15 mouse cellular contexts compared by ENCODE assay signal in genomic region chr9:25573753-25574152, GRCm38 (mm10).
DNase-seq lines count a peak whose midpoint lies in the region; ATAC-seq and TF ChIP-seq lines count a peak whose summit lies in the region.
"Had no signal": no experiment of that assay in that cellular context is flagged by ENCODE, and none has a peak within 500 bp of the region (broad histone marks: within the 10 kb centered on the region; RNA-seq: fewer than 3 reads in every experiment).

No protein-coding gene starts in this region.

- H3K4me1 ChIP-seq in limb, embryonic 11.5 days (ENCODE audit: control insufficient read depth, insufficient read depth, low read length): peaks cover 20% of the 10 kb centered on the region
- no peaks in the 10 kb centered on the region for H3K4me1 ChIP-seq in intestine, postnatal 0 days (replicated peaks; ENCODE audit: control insufficient read depth, insufficient read depth, low read length)
- H3K4me1 ChIP-seq in forebrain, embryonic 15.5 days: peaks cover 12% of the 10 kb centered on the region

- H3K4me3 ChIP-seq in limb, embryonic 11.5 days (ENCODE audit: low read depth, low read length): no peak overlapping the region
- no peak overlapping the region for H3K4me3 ChIP-seq in intestine, postnatal 0 days (ENCODE audit: low read depth, low read length)
- no peak overlapping the region for H3K4me3 ChIP-seq in forebrain, embryonic 15.5 days
- H3K4me3 ChIP-seq: forebrain, embryonic 10.5 days; midbrain, embryonic 15.5 days had no signal

- peak; percentile 23 for DNase-seq in gastrocnemius, postnatal 25 days
- DNase-seq in gastrocnemius, postnatal 36 days: no peak
- DNase-seq in embryo, embryonic 11.5 days (ENCODE audit: low read depth, low spot score): peak; percentile 29
- DNase-seq in heart, adult 9 months (ENCODE audit: low spot score in 2 of 2): peak; percentile 65 to 86
- DNase-seq in limb, embryonic 11.5 days (ENCODE audit: low spot score): peak; percentile 74
- no peak for DNase-seq in ovary, postnatal 14 days (ENCODE audit: low spot score)
- DNase-seq: adrenal gland, adult 8-10 months; cerebellum, postnatal 36 days; gastrocnemius, postnatal 10 days; thymus, adult 2 months had no signal

- no peaks in the 10 kb centered on the region for H3K27me3 ChIP-seq in limb, embryonic 11.5 days (ENCODE audit: control insufficient read depth, insufficient read depth, low read length)
- H3K27me3 ChIP-seq in intestine, postnatal 0 days (replicated peaks; ENCODE audit: control insufficient read depth, insufficient read depth, low read length): no peaks in the 10 kb centered on the region
- no peaks in the 10 kb centered on the region for H3K27me3 ChIP-seq in forebrain, embryonic 15.5 days
- H3K27me3 ChIP-seq: midbrain, embryonic 15.5 days had no signal

- no peaks in the 10 kb centered on the region for H3K36me3 ChIP-seq in limb, embryonic 11.5 days (ENCODE audit: control insufficient read depth, insufficient read depth, low read length)
- H3K36me3 ChIP-seq in intestine, postnatal 0 days (ENCODE audit: control insufficient read depth, insufficient read depth): no peaks in the 10 kb centered on the region
- no peaks in the 10 kb centered on the region for H3K36me3 ChIP-seq in forebrain, embryonic 15.5 days
- H3K36me3 ChIP-seq: forebrain, embryonic 10.5 days; midbrain, embryonic 15.5 days had no signal

- no peak overlapping the region for H3K9ac ChIP-seq in limb, embryonic 11.5 days (ENCODE audit: low read length)
- H3K9ac ChIP-seq in intestine, postnatal 0 days (ENCODE audit: low read depth, low read length): no peak overlapping the region
- H3K9ac ChIP-seq in forebrain, embryonic 15.5 days (replicated peaks): no peak overlapping the region
- H3K9ac ChIP-seq: midbrain, embryonic 15.5 days had no signal

- ATAC-seq in limb, embryonic 11.5 days (ENCODE audit: insufficient number of reproducible peaks, low FRiP score, low TSS enrichment, low read depth): peak; percentile 69; the same call in 1 of the 2 replicates
- ATAC-seq in intestine, postnatal 0 days: no peak
- ATAC-seq in forebrain, embryonic 15.5 days (replicated peaks): no peak
- ATAC-seq: midbrain, embryonic 15.5 days had no signal

- H3K27ac ChIP-seq in limb, embryonic 11.5 days (replicated peaks; ENCODE audit: low read depth, low read length): peak overlapping the region; percentile 4; the same call in 1 of the 2 replicates
- no peak overlapping the region for H3K27ac ChIP-seq in intestine, postnatal 0 days (ENCODE audit: low read depth, low read length)
- H3K27ac ChIP-seq in forebrain, embryonic 15.5 days (replicated peaks): no peak overlapping the region
- H3K27ac ChIP-seq: forebrain, embryonic 10.5 days; midbrain, embryonic 15.5 days had no signal

- 5% methylated on average over 7 of the region's 7 CpGs for WGBS in limb, embryonic 11.5 days
- WGBS in intestine, postnatal 0 days: 49% methylated on average over 7 of the region's 7 CpGs
- WGBS in forebrain, embryonic 15.5 days: 37% methylated on average over 7 of the region's 7 CpGs

- intact Hi-C loops in gastrocnemius, postnatal 36 days (cut with DNase I): no loop called here

- no peaks in the 10 kb centered on the region for H3K9me3 ChIP-seq in limb, embryonic 11.5 days (ENCODE audit: control insufficient read depth, low read length)
- no peaks in the 10 kb centered on the region for H3K9me3 ChIP-seq in intestine, postnatal 0 days (ENCODE audit: control insufficient read depth)
- H3K9me3 ChIP-seq in forebrain, embryonic 15.5 days: no peaks in the 10 kb centered on the region
- H3K9me3 ChIP-seq: forebrain, embryonic 10.5 days; midbrain, embryonic 15.5 days had no signal

- no peak overlapping the region for H3K4me2 ChIP-seq in limb, embryonic 11.5 days (ENCODE audit: low read depth, severe bottlenecking)
- no peak overlapping the region for H3K4me2 ChIP-seq in intestine, postnatal 0 days (replicated peaks; ENCODE audit: low read depth)
- no peak overlapping the region for H3K4me2 ChIP-seq in forebrain, embryonic 15.5 days (replicated peaks)
- H3K4me2 ChIP-seq: liver, embryonic 11.5 days; midbrain, embryonic 15.5 days had no signal

- TF ChIP-seq CTCF in intestine, postnatal 0 days (IDR thresholded peaks at IDR 0.05; ENCODE audit: low read depth): no peak

Comparison
In these comparisons a context has a peak if more than half of its experiments do, and no peak if none do; other contexts are left out.
1. DNase-seq: peak in gastrocnemius, postnatal 25 days (single experiment), embryo, embryonic 11.5 days (single experiment), heart, adult 9 months (2 of 2) and limb, embryonic 11.5 days (single experiment); none in gastrocnemius, postnatal 36 days (0 of 2) and ovary, postnatal 14 days (single experiment).